Mouse (Mus musculus) frontal cortex, postnatal 14 days (tissue): ENCODE measurements around the gene Samd1.
A peak's percentile ranks its signal among the peaks of the same experiment; 100 is the strongest.
"Not testable (repeated sequence)": the region's sequence is repeated elsewhere in the genome, so short reads cannot be mapped to it uniquely, and the experiment has no call there.

Source experiments
- DNase-seq, 2 experiments: peaks; one replicate each; pipeline ENCODE4 v3.0.0; 2022; ENCODE audit warnings: low spot score in 2 of 2

The Samd1 gene

DNA sequence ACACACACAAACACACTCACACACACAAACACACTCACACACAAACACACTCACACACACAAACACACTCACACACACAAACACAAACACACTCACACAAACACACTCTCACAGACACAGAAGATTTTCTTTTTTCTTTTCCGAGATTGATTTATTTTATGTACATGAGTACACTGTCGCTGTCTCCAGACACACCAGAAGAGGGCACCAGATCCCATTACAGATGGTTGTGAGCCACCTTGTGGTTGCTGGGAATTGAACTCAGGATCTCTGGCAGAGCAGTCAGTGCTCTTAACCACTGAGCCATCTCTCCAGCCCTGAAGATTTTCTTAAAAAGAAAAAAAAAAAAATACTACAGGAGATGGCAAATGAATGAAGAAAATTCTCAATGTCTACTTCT lies 14.2 kb upstream of the Samd1 start:
- DNase-seq: not testable (repeated sequence)

DNA sequence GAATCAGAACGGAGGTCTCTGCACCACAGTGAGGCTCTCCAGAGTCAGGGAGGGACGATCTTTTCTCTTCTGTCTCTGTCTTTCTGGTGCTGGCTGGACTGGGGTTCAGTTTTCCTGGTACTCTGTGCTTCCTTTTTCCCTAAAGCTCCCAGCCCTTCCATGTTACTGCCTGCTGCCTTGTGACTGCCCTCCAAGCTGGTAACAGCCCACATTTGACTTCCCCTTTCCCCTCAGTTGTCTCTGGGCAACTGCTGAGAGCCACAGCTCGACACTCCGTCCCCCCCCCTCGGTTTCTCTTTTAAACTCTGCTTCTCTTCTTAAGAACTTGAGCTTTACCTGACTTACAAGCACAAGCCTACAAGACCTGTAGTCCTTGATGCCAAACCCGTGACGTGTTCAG lies 8.2 kb upstream of the Samd1 start:
- no peak for DNase-seq

DNA sequence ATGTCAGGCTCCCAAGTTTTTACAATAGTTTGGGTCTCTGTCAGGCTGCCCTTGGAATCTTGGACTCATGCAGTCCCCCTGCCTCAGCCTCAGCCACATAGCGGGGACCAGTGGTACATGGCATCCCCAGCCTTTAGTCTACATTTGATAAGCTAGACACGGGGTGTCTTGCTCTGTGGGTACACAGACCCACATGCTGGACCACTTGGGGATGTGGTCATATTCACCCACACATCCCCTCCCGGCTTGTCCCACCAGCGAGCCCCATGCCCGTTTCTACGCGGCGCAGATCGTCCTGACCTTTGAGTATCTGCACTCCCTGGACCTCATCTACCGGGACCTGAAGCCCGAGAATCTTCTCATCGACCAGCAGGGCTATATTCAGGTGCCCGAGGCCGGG lies 7.3 kb upstream of the Samd1 start:
- no peak for DNase-seq

DNA sequence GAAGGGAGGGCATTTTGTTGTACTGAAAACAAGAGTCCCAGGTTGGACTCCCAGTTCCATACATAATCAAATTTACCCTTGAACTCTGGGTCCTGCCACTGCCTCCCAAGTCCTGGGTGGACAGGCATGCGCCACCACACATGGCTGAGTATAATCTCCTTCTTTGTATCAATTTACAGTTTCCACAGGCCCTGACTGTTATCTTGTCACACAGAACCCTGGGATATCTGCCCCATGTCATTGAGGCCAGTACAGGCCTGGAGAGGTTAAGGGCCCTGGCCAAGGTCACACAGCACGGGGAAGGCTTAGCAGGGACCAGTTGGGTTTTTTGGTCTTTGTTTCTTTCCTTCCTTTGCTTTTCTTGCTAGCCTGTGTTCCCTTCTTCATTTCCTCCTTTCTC lies 5.0 kb upstream of the Samd1 start:
- DNase-seq: no peak

DNA sequence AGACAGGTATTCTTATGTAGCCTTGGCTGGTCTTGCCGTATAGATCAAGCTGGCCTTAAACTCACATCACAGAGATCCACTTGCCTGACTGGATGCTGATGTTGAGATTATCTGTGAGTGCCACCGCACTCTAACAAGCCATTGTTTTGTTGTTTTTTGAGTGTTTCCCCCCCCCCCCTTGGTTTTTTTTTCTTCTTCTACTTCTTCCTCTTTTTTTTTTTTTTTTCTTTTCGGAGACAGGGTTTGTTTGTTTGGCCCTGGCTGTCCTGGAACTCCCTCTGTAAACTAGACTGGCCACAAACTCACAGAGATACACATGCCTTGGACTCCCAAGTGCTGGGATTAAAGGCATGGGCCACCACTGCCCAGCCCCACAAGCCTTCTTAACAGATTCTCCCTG lies 3.4 kb upstream of the Samd1 start:
- no peak for DNase-seq

DNA sequence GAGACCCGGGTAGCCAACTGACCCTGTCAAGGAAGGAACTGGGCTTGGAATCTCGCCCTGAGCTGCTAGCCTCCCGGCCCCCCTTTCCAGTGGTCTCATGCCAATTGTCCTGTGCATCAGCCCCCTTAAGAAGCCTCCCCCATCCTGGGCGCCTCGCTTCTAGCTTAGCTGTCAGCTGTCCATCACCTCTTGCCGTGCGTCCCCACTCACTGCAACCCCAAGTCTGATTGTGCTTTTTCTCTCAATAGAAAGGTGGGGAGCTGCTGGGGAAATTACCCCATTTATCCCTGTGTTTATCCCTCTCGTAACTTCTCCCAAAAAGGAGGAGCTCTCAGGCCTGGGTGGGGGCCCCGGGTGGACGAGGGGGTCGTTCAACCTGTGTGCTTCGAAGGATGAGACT lies 1.5 kb upstream of the Samd1 start:
- no peak for DNase-seq

DNA sequence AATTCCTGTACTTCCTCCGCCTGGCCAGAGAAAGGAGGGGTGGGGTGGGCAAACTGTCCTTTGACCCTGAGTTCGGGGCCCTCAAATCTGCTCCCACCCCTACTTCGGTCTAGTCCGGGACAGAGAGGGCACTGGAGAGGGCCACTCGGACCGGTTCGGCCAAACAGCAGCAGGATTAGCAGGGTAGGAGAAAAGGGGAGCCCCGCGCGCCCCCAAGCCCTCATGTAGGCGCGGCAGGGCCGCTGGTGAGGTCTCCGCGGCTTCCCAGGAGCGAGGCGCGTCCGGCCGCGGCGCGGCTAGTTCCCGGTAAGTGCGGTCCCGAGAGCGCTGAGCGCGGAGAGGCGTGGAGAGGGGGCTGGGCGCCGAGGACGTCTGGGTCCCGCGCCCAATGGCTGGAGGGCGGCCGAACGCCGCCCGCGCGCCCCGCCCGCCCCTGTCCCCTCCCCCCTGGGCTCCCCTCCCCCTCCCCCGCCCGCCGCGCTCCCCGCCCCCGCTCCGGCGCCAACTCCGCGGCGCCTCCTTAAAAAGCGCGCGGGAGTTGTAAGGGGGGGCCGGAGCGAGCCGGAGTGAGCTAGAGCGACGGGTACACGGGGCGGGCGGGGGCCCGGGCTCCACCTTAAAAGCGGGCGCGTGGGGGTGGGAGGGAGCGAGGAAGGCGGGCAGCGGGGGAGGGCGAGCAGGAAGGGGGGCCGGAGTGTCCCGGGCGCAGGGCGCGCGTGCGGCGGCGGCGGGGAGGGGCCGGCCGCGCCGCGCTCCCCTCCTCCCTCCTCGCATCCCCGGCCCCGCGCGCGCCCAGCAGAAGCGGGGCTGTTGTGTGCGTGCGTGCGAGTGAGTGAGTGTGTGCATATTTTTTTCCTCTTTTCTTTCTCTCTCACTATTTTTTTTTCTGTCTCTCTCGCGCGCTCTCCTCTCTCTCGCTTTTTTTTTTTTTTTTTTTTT lies 636 bp upstream of the Samd1 start:
- DNase-seq: peak; percentile 47 to 64

DNA sequence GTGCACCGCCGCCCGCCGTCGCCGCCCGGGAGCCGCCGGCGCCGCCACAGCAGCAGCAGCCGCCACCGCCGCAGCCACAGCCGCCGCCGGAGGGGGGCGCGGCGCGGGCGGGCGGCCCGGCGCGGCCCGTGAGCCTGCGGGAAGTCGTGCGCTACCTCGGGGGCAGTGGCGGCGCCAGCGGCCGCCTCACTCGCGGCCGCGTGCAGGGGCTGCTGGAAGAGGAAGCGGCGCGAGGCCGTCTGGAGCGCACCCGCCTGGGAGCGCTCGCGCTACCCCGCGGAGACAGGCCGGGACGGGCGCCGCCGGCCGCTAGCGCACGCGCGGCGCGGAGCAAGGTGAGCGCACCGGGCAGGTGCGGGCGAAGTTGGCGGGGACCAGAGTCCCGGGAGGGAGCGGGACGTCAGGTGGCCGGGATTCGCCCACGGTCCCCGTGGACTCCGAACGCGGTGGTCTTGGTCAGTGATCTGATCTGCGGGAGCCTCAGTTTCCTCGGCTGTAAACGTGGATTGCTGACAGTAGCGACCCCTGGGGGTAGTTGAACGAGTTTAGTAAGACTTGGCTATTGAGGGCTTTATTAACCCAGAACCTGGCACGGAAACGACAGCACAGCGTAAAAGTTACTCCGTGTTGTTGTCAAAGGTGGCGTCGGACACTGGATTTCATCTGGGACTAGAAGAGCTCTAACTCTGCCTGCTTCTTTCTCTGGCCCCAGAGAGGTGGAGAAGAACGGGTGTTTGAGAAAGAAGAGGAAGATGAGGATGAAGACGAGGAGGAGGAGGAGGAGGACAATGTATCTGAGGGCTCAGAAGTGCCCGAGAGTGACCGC lies 972 bp downstream of the Samd1 start:
- DNase-seq: peak; percentile 45 to 52

DNA sequence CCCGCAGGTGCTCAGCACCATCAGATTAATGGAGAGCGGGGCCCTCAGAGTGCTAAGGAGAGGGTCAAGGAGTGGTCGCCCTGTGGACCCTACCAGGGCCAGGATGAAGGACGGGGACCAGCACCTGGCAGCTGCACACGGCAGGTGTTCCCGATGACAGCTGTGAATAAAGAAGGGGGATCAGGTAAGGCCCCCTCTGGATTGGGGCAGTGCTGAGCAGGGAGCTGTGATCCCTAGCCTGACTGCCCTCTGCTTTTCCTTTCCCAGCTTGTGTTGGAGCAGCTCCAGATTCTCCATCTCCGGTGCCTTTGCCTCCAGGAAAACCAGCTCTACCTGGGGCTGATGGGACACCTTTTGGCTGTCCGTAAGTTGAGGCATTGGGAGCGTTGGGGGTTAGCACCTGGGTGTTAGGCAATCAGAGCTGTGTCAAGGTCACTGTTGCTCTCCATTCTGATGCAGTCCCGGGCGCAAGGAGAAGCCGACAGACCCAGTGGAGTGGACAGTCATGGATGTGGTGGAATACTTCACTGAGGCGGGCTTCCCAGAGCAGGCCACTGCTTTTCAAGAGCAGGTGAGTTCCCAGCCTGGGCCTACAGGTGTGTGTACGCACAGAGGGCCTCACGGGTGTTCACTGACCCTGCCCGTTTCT lies 1.7 kb downstream of the Samd1 start:
- no peak for DNase-seq

DNA sequence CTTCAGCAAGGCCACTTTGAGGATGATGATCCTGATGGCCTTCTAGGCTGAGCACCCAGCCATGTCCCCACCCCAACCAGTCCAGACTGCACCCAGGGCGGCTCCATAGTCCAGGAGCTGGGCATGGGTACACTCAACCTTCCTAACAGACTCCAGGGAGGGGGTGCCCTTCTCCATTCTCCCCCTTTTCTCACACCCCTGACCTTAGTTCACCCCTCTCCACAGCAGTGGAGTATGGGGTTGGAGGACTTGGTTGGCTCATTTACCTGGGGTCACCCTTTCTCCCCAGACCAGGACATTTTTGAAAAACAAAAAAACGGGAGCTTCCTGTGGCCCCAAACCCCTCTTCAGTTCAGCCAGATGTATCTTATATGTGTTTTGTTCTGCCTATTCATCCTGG lies 2.4 kb downstream of the Samd1 start:
- no peak for DNase-seq

DNA sequence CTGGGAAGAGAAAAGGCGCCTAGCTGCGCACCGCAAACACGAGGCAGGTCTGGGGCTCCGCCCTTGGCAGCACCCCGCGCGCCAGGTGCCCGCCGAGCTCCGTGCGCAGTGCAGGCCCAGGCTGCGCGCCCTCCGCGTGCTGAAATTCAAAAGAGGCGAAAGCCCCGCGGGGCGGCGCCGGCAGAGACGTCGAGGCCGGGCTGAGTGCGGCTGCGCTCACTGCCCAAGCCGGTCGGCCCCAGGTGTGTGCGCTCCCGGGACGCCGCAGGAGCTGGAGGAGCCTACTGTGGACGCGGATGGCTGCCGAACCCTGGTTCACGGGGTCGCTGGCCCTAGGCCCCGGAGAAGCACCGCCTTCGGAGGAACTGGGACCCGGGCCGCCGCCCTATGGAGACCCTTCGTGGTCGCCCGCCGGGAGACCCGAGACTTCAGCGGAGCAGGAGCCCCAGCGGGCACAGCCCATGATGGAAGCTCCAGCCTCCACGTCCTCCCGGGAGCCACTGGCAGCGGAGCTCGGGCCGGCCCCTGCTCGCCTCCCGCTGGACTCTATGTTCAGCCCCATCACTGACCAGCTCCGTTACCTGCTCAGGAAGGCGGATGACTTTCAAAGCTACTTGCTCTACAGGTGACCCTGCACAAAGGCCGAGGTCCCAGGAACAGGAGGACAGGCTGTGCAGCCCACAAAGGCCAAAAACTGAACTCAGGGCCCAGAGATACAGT lies 4.0 kb downstream of the Samd1 start, which contains the start of gene 1700067K01Rik:
Gene 1700067K01Rik, plus strand, starts transcription at position 222 of the 720 bp plus-strand sequence.
- no peak for DNase-seq

DNA sequence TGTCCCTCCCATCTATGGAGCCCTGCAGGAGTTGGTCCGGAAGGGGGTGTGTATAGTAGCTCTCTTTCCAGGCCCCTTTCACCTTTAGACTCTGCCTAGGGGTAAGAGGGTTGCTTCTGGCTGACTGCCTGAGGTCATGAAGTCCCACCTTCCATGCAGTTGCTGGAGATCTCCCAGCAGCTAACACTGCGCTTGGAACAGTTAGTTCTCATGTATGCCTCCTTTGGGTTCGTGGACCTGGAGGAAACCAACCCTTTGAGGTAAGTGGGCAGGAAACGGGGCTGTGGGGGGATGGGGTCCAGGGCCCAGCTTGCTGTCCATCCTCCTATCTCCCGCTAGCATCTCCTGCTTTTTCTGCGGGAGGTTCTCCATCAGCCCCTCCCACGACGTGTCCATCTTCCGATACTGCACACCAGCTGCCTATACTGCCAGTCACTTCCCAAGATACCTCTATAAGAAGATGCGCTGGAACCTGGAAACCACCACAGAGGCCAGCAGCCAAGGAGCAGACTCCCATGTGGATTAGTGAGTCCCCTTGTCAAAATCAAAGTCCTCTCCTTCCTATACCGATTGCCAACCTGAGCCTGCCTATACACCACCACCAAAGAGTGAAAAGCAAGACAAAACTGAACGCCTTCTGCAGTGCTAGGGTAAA lies 5.6 kb downstream of the Samd1 start:
- no peak for DNase-seq

DNA sequence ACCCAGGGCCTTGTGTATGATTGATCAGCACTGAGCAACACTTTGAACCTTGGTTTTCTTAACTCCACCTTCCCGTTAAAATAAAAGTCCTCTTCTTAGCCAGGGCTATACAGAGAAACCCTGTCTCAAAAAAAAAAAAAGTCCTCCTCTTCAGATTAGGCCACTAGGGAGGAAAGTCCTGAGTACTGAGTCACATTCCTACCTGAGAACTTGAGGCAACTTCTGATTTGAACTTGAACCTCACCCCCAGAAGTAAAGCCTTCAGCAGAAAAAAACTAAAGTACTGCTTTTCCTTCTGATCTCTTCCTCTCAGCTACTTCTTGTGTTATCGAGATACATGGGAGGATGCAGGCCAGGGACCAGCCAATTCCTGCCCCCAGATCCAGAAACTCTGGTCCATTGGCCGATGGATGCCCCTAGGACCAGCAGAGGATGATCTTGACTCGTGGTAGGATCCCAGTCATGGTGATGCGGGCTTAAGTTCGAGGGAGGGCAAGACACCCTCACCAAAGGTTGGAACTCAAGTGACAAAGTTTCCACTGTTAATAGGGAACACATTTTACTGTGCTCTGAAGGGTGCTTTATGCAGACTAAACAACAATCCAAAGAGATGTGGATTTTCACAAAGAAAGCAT lies 6.3 kb downstream of the Samd1 start:
- DNase-seq: no peak

DNA sequence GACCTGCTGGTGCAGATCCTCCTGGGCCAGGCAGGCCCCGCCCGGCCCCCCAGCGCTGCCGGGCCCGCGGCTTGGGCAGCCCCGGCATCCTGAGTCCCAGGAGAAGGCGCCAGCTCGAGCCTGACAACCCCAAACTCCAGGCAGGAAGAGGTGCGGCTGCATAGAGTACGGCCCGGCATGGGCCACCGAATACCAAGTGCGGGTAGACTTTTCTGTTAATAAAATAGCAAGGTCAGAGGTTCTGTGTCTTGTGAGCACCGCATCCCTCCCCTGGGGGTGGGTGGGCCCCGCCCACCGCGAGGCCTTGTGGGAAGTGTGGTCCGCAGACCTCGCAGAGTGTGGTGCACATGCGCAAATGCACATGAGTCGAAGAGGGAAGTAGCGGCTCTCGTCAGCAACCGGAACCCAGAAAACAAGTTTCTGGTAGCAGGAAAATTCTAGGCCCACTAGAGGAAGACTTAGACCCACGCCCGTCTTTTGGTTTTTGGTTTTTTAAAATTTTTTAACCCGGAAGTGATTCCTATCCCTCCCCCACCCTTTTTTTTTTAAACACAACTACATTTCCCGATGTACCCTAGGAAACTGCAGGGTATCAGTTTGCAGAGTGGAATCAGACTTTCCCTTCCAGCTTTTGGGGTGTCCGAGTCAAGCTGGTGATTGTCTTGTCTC lies 7.2 kb downstream of the Samd1 start:
- peak; percentile 86 to 87 for DNase-seq

DNA sequence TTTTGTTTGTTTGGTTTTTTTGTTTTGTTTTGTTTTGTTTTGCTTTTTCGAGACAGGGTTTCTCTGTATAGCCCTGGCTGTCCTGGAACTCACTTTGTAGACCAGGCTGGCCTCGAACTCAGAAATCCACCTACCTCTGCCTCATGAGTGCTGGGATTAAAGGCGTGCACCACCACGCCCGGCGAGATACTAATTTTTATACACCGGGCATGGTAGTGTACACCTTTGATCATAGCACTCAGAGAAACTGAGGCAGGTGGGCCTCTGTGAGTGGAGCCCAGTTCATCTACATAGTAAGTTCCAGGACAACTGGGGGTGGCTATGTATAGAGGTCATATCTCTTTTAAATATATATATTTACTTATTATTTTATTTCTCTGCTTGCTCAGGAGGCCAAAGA lies 8.0 kb downstream of the Samd1 start:
- not testable (repeated sequence) for DNase-seq

DNA sequence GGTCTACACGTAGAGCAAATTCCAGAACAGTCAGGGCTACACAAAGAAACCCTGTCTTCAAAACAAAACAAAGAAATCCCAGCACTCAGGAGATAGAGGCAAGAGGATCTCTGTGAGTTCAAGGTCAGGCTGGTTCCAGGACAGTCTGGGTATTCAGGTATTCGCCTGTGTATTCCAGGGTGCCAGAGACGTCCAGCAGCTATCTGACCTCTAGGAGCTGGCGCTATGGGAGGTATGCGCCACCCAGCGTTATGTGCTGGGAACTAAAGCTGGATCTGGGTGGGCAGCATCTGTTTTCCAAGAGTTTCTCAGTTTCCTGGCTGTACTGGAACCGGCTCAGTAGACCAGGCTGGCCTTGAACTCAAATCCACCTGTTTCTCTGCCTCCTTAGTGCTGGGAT lies 10.9 kb downstream of the Samd1 start:
- DNase-seq: no peak

DNA sequence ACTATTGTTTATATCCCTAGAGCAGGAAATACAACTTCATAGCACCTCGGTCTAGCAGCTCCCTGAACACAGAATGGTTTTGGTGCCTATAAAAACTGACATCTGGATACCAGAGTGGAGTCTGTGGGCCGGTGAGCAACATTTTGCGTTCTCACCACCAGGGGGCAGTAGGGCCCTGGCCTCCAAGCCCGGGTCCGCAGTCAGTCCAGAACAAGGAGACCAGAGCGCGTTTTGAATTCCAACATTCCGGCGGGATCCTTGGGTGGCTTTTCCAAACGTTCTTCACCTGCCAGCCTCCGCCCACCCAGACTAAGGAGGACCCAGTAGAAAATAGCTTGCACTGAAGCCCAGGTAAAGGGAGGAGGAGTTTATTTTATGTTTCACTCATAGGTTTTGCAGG lies 12.4 kb downstream of the Samd1 start:
- peak; percentile 69 to 83 for DNase-seq

DNA sequence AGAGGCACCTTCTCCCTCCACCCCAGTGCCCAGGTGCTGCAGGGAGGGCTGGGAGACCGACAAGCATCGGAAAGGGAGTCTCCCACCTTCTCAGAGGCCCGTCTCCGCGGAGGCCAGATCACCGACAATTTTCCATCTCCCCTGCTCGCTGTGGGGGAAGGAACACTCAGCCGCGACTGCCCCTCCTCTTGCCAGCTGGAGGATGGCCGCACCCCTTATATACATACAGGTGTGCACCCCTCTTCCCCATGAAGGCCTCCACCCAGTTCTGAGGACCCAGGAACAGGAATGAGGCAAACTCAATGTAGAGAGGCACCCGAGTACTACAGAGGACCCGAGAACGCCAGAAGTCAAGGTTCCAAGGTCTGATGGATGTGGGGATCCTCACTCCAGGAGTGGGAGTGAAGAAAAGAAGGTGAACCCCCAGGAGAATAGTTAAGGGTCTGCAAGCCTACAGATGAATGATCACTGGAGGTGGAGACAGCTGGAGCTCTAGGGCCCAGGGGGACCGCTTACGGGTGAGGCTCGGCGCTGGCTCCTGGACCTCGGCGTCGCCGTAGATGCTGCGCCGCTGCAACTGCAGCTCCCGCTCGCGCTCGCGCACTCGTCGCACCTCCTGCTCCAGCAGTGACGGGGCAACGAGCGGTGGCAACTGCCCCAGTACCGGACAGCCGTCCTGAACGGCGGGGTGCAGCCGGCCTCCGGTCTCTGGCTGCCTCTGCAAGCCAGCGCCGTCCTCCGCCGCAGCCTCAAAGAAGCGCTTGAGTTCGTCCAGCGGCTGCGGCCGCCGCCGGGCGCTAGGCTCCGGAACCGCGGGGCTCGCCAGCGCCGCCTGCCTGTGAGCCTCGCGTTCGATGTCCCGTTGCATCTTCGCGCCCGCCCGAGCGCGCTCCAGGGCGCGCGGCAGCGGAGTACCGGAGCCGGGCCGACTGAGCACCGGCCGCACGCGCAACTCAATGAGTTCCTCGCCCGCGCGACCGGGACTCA lies 13.4 kb downstream of the Samd1 start:
- no peak for DNase-seq
